Mouse (Mus musculus) thymus, adult 2 months (tissue): ENCODE measurements around the gene Ifit1. TPM values are rescaled to one million over a fixed set of nuclear protein-coding genes. Genes with fewer than 3 reads are reported as not detected.

Experiments
- DNase-seq: peaks from one replicate; pipeline ENCODE4 v3.0.0; 2021
- H3K27ac ChIP-seq: fragments of 200-500 bp; 2 replicates; pipeline ENCODE4 v1.5.1; 2012; ENCODE audit warnings: low read length, control low read depth; ENCODE audit not compliant: control insufficient read depth, insufficient read depth
- H3K27me3 ChIP-seq: fragments of 200-500 bp; 2 replicates; pipeline ENCODE4 v1.6.1; 2012; ENCODE audit warnings: mild to moderate bottlenecking, low read length, moderate library complexity, mixed read lengths; ENCODE audit not compliant: control insufficient read depth, insufficient read depth
- H3K36me3 ChIP-seq: fragments of 200-500 bp; 2 replicates; pipeline ENCODE4 v1.6.1; 2012; ENCODE audit warnings: mild to moderate bottlenecking, low read length, moderate library complexity; ENCODE audit not compliant: control insufficient read depth, insufficient read depth
- H3K4me1 ChIP-seq: fragments of 200-500 bp; replicated peaks from 2 replicates; pipeline ENCODE4 v1.6.1; 2012; ENCODE audit warnings: low read length; ENCODE audit not compliant: control insufficient read depth, insufficient read depth
- H3K4me3 ChIP-seq: fragments of 200-500 bp; 2 replicates; pipeline ENCODE4 v1.5.1; 2012; ENCODE audit warnings: mild to moderate bottlenecking, low read length, control low read depth, moderate library complexity; ENCODE audit not compliant: control insufficient read depth, insufficient read depth
- CTCF ChIP-seq: fragments of 200-500 bp; IDR thresholded peaks from 2 replicates; pipeline ENCODE4 v1.5.1; 2012; ENCODE audit warnings: mild to moderate bottlenecking, control low read depth, low read length, moderate library complexity, borderline replicate concordance; ENCODE audit not compliant: control insufficient read depth, poor library complexity, insufficient read depth; ENCODE audit errors: extremely low read depth
- POLR2A ChIP-seq: fragments of 200-500 bp; IDR thresholded peaks from 2 replicates; pipeline ENCODE4 v1.6.1; 2012; ENCODE audit warnings: mild to moderate bottlenecking, low read length, control low read depth, moderate library complexity; ENCODE audit not compliant: control insufficient read depth, poor library complexity, insufficient read depth; ENCODE audit errors: extremely low read depth
- WGBS: fragments of 180-500 bp; shearing (Covaris S2); methylation state at CpG from one replicate; pipeline ENCODE4 v1.1.7; 2018; 5-methylcytosine and 5-hydroxymethylcytosine counted together
- polyA plus RNA-seq: library from polyadenylated mRNA; depleted of rRNA; stranded (reverse); fragments of >200 nt; gene quantifications from 2 replicates; pipeline ENCODE4 v1.2.3, GENCODE M21; 2012

Gene Ifit1
- polyA plus RNA-seq, 1 experiment: 13.2 TPM

DNA sequence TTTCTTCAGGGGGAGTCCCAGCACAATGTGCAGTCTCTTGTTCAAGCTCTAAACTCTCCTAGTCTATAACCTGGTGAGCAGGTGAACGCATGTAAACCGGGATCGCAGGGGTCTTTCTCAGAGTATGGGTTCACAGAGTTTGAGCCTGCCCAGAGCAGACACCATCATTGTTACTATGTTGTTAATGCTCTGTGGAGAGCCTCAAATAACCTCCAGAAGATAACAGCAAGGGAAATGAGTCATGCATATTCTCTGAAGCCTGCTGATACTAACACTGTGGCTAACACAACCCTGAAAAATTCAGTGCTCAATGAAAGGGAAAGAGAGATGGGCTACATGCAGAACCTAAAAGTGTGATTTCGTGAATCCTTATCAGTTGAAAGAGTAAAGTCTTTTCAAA, 37.8 kb downstream of the Ifit1 start:
- WGBS: 90% methylated on average over 4 of the region's 4 CpGs
- Histone ChIP-seq H3K27ac (no peak overlapping the region), H3K4me1 (no peaks in the 10 kb centered on the region), H3K27me3 (no peaks in the 10 kb centered on the region), H3K36me3 (no peaks in the 10 kb centered on the region), H3K4me3 (no peak overlapping the region)
- DNase-seq: no peak
- TF ChIP-seq POLR2A: no peak
- TF ChIP-seq CTCF: no peak

DNA sequence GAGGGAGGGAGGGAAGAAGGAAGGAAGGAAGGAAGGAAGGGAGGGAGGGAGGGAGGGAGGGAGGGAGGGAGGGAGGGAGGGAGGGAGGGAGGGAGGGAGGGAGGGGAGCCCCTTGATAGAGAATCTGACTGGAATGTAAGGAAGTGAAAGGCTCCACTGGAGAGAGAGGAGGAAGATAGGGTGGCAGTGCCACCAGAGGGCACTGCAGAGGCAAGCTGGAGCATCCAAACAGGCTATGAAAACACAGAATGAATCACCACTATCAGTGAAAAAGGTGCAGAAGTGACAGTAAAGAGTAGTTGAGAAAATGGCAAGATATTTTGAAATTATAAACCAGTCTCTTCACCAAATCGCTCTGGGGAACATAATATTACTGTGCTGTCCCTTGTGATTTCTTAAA, 44.2 kb downstream of the Ifit1 start:
- no peak for TF ChIP-seq CTCF
- no peak for TF ChIP-seq POLR2A
- 67% methylated on average over 1 of the region's 1 CpGs for WGBS
- H3K36me3 ChIP-seq: no peaks in the 10 kb centered on the region
- H3K27ac ChIP-seq: no peak overlapping the region
- no peaks in the 10 kb centered on the region for H3K4me1 ChIP-seq
- peak; percentile 18 for DNase-seq
- no peaks in the 10 kb centered on the region for H3K27me3 ChIP-seq
- no peak overlapping the region for H3K4me3 ChIP-seq

DNA sequence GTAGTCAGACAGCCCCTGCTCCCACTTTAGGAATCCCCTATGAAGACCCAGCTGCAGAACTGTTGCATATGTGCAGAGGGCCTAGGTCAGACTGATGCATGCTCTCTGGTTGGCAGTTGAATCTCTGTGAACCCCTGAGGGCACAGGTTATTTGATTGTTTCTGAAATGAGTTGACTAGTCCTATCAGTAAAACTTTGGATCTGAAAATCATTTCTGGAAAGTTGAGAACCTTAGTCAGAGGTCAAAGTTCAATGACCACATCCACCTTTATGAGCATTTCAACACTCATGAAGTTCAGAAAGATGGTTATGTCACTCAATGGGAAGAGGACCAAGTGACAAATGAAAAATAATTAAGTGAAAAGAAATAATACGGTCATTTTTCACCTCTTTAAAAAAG, 44.9 kb downstream of the Ifit1 start:
- no peaks in the 10 kb centered on the region for H3K27me3 ChIP-seq
- no peaks in the 10 kb centered on the region for H3K36me3 ChIP-seq
- H3K4me1 ChIP-seq: no peaks in the 10 kb centered on the region
- no peak for DNase-seq
- no peak overlapping the region for H3K27ac ChIP-seq
- 96% methylated on average over 1 of the region's 1 CpGs for WGBS
- H3K4me3 ChIP-seq: no peak overlapping the region
- TF ChIP-seq POLR2A (no peak), CTCF (no peak)

DNA sequence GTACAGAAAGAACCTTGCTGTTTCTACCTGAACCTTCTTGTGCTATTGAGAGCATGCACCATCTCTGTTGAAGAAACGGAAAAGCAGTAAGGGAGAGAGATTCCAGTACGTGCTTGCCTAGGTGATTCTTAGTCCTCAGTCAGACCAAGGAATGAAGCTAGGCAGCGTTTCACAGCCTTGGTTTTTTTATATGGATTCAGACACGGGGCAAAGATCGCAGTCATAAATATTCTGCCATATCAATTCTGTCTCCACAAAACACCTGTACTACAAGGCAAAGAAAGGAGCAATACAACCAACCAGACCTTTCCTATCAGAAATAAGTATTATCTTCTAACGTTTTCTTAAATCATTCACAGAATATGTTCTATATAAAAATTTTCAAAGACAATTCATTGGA, 50.7 kb downstream of the Ifit1 start:
- Histone ChIP-seq H3K27me3 (no peaks in the 10 kb centered on the region), H3K4me1 (no peaks in the 10 kb centered on the region), H3K36me3 (no peaks in the 10 kb centered on the region), H3K4me3 (no peak overlapping the region), H3K27ac (no peak overlapping the region)
- TF ChIP-seq CTCF (no peak), POLR2A (no peak)
- no peak for DNase-seq
- WGBS: 96% methylated on average over 6 of the region's 6 CpGs

DNA sequence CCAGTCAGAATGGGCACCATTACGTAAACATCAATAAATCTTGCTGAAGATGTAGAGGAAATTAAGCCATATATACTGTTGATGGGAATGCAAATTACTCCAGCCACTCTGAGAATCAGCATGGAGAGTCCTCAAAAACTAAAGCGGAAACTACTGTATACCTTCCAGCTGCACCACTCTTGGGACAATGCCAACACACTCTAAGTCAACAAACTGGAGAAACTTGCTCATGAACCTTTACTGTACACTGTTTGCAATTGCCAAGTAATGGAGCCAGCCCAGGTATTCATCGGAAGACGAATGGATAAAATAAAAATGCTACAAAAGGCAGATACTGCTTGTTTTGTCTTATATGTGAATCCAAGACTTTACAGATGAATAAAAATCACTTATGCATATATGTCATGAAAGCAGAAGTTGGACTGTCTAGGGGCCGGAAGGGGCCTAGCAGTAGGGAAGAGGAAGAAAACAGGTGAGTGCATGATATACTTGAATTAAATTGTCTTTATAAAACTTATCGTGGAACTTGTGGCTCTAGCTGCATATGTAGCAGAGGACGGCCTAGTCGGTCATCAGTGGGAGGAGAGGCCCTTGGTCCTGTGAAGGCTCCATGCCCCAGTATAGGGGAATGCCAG, 55.8 kb downstream of the Ifit1 start:
- H3K36me3 ChIP-seq: no peaks in the 10 kb centered on the region
- H3K27ac ChIP-seq: no peak overlapping the region
- H3K4me1 ChIP-seq: no peaks in the 10 kb centered on the region
- no peaks in the 10 kb centered on the region for H3K27me3 ChIP-seq
- no peak overlapping the region for H3K4me3 ChIP-seq
- no peak for TF ChIP-seq CTCF
- no peak for TF ChIP-seq POLR2A
- DNase-seq: no peak
- 61% methylated on average over 8 of the region's 8 CpGs for WGBS

DNA sequence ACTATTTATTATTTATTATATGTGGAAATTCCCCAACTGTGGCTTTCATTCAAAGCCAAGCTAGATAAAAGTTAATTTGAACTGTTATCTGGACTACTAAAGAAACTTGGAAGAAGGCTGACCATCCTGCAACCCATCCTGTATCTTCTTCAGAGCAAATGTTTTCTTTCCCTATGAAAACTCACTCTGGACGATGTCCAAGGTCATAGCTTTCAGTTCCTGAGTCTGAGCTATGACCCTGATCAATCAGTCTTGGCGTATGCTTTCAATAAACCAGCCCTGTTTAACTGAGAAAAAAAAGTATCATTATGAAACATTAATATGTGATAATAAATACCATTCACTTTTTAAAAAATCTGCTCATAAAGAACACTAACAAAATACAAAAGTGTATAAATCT, 56.8 kb downstream of the Ifit1 start:
- H3K36me3 ChIP-seq: no peaks in the 10 kb centered on the region
- H3K4me1 ChIP-seq: no peaks in the 10 kb centered on the region
- 96% methylated on average over 2 of the region's 2 CpGs for WGBS
- H3K27me3 ChIP-seq: no peaks in the 10 kb centered on the region
- no peak overlapping the region for H3K27ac ChIP-seq
- TF ChIP-seq POLR2A (no peak), CTCF (no peak)
- no peak for DNase-seq
- no peak overlapping the region for H3K4me3 ChIP-seq

DNA sequence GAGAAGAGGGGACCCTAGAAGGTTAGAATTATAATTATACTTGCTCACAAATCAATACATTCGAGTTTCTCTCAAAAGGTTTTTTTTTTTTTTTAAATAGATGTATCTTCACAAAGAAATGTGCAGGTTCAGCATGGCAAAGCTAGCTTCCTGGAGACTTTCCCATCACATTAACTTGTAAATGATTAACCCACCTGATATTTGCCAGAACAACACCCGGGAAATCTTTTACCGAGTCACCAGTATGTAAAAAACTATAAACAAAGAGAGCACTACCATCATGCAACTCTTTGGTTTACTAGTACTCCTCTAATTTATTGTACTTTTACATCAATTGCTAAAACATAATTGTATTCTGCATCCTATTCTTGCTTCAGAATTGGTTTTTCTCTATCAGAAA, 57.8 kb downstream of the Ifit1 start:
- Histone ChIP-seq H3K4me1 (no peaks in the 10 kb centered on the region), H3K4me3 (no peak overlapping the region), H3K36me3 (no peaks in the 10 kb centered on the region), H3K27ac (no peak overlapping the region), H3K27me3 (no peaks in the 10 kb centered on the region)
- TF ChIP-seq CTCF: no peak
- TF ChIP-seq POLR2A: no peak
- DNase-seq: no peak
- 94% methylated on average over 3 of the region's 3 CpGs for WGBS
